ENCODE assay signal across 8 mouse cellular contexts in the genomic region with DNA sequence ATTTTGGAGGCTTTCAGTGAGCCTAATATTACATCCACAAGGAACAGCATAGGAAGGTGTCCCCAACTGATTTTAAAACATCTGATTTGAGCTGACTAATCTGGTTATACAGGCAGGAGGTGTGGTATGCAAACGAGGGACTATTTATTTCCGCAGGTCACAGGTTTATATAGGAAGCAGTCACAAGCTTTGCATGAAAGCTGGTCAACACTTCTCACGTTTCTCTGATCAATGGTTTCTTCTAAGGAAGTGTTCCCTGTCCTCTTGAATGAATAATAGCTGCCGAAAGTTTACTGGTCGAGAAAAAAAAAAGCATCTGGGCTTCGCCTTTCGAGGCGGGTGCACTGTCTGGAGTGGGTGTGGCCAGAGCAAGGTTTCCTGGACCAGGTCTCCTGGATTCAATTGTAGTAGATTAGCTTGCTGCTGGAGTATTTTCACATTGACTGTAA. TPM values are rescaled to one million over a fixed set of nuclear protein-coding genes. Genes with fewer than 3 reads are reported as not detected.
A peak's percentile ranks its signal among the peaks of the same experiment; 100 is the strongest.
DNase-seq lines count a peak whose midpoint lies in the region; ATAC-seq and TF ChIP-seq lines count a peak whose summit lies in the region.

No protein-coding gene starts in this region.

- 17% methylated on average over 8 of the region's 8 CpGs for WGBS in heart, embryonic 13.5 days
- 9% methylated on average over 8 of the region's 8 CpGs for WGBS in kidney, postnatal 0 days

- H3K9ac ChIP-seq in heart, embryonic 13.5 days: peak overlapping the region; percentile 94
- H3K9ac ChIP-seq in kidney, postnatal 0 days (ENCODE audit: low read depth, low read length): 0 out of 2 replicates have a peak overlapping the region, but pooled peaks have one; percentile 24

- no peak for TF ChIP-seq CTCF in kidney, postnatal 0 days (IDR thresholded peaks at IDR 0.05; ENCODE audit: low read depth)

- peak overlapping the region; percentile 89 for H3K4me3 ChIP-seq in heart, embryonic 13.5 days
- peak overlapping the region; percentile 90 for H3K4me3 ChIP-seq in kidney, postnatal 0 days (replicated peaks; ENCODE audit: low read depth, low read length)

- H3K9me3 ChIP-seq in heart, embryonic 13.5 days: no peaks in the 10 kb centered on the region
- no peaks in the 10 kb centered on the region for H3K9me3 ChIP-seq in kidney, postnatal 0 days (replicated peaks; ENCODE audit: low read length)

- no peak for ATAC-seq in heart, embryonic 13.5 days (ENCODE audit: extremely low read depth, insufficient number of reproducible peaks, low FRiP score, low TSS enrichment)
- ATAC-seq in kidney, postnatal 0 days (replicated peaks; ENCODE audit: low FRiP score, low read depth): no peak

- peak; percentile 36 to 39 for DNase-seq in heart, adult 18-20 months
- DNase-seq in heart, adult 8-10 months (ENCODE audit: low spot score): no peak
- peak; percentile 51 for DNase-seq in c-Kit-positive CD71-positive TER-119-positive erythroid progenitor cells, embryonic 14.5 days (ENCODE audit: low spot score)
- peak; percentile 29 for DNase-seq in kidney, postnatal 0 days (ENCODE audit: low spot score)
- DNase-seq in lung, postnatal 36 days: peak; percentile 46
- DNase-seq in testis, postnatal 14 days (ENCODE audit: low spot score): no peak
- no peak for DNase-seq in urinary bladder, adult 2 months (ENCODE audit: low spot score)

- H3K36me3 ChIP-seq in heart, embryonic 13.5 days: peaks cover 20% of the 10 kb centered on the region
- H3K36me3 ChIP-seq in kidney, postnatal 0 days (ENCODE audit: insufficient read depth, low read length): 0 out of 2 replicates have a peak, but pooled peaks cover 3% of the 10 kb centered on the region

- peak overlapping the region; percentile 91 for H3K27ac ChIP-seq in heart, embryonic 13.5 days (replicated peaks)
- H3K27ac ChIP-seq in kidney, postnatal 0 days: peak overlapping the region; percentile 80

- peak overlapping the region; percentile 94 for H3K4me2 ChIP-seq in heart, embryonic 13.5 days
- H3K4me2 ChIP-seq in kidney, postnatal 0 days (ENCODE audit: low read length): peak overlapping the region; percentile 92

- peaks cover 28% of the 10 kb centered on the region for H3K4me1 ChIP-seq in heart, embryonic 13.5 days
- H3K4me1 ChIP-seq in kidney, postnatal 0 days (replicated peaks; ENCODE audit: insufficient read depth, low read length): peaks cover 14% of the 10 kb centered on the region; the same call in 1 of the 2 replicates

- no peaks in the 10 kb centered on the region for H3K27me3 ChIP-seq in heart, embryonic 13.5 days (replicated peaks)
- no peaks in the 10 kb centered on the region for H3K27me3 ChIP-seq in kidney, postnatal 0 days (ENCODE audit: insufficient read depth, low read length)

RNA-seq across cellular contexts. Expression of gene Dip2a, which starts 1.0 kb away (rescaled TPM):
- total RNA-seq in heart, adult 18-20 months (2021): 1 to 10 TPM; 7.6 to 7.8 TPM
- total RNA-seq in heart, adult 8-10 months (2022): 1 to 10 TPM; 7.6 to 9.2 (median 8.4) TPM
- polyA plus RNA-seq in heart, embryonic 13.5 days (2015; fragmentation: Nextera tagmentation; extraction: Ambion mirVana): 7.5 and 8.1 TPM in 2 replicates
- 7.6 and 8.2 TPM in 2 replicates for polyA plus RNA-seq in kidney, postnatal 0 days (2015; fragmentation: Nextera tagmentation; extraction: Ambion mirVana)
- polyA plus RNA-seq in urinary bladder, adult 2 months (2012; rRNA removed): 12.8 and 15.0 TPM in 2 replicates

Comparison
In these comparisons a context has a peak if more than half of its experiments do, and no peak if none do; other contexts are left out.
1. DNase-seq: peak in heart, adult 18-20 months (2 of 2), c-Kit-positive CD71-positive TER-119-positive erythroid progenitor cells, embryonic 14.5 days (single experiment), kidney, postnatal 0 days (single experiment) and lung, postnatal 36 days (single experiment); none in heart, adult 8-10 months (single experiment), testis, postnatal 14 days (single experiment) and urinary bladder, adult 2 months (single experiment).